Mouse (Mus musculus) mesoderm, embryonic 11.5 days (tissue): ENCODE results near the gene Rab10.
A peak's percentile ranks its signal among the peaks of the same experiment; 100 is the strongest.
"Not testable (repeated sequence)": the region's sequence is repeated elsewhere in the genome, so short reads cannot be mapped to it uniquely, and the experiment has no call there.

Source experiments
- DNase-seq: peaks from one replicate; pipeline ENCODE4 v3.0.0-alpha.2; 2012; ENCODE audit warnings: low read depth, low spot score

The Rab10 gene

DNA sequence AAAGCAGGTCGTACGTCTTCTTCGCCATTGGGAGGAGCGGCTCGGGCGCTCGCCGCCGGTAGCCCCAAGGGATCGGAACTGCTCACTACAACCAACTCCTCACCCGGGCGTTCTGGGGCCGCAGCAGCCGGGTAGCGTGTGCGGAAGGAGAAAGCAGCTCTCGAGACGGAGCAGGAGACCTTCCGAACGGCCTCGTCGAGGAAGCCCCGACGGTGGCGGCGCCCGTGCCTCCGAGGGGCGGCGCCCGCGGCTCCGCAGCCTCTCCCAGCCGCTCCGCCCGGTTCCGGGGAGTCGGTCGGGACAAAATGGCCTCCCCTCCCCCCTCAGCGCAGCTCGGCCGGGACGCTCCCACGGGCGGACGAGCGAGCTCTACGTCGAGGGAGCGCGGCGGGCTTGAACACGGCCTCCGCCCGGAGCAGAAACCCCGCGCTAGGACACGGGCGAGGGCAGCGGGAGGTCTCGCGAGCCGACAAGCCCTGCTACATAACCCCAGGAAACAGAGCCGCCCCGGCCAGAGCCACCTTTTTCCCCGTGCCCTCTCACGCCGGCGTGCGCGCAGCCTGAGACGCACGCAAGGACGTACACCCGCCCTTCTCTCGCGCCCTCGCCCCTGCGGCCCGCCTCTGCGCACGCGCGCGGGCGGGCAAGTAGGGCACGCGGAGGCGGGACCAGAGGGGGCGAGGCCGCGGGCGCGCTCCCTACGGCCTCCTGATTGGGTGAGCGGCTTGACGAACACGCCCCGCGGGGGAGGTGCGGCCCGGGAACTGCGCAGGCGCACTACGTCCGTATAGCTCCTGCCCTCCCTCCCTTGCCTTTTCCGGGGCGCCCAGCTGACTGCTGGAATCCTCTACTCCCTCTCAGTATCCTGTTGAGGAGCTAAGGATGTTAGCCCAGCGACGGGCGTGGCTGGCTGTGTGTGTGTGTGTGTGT, at the start of gene Rab10:
Rab10 (minus strand) TSS at position 579 of the 930 bp plus-strand sequence.
- DNase-seq: peak; percentile 98

DNA sequence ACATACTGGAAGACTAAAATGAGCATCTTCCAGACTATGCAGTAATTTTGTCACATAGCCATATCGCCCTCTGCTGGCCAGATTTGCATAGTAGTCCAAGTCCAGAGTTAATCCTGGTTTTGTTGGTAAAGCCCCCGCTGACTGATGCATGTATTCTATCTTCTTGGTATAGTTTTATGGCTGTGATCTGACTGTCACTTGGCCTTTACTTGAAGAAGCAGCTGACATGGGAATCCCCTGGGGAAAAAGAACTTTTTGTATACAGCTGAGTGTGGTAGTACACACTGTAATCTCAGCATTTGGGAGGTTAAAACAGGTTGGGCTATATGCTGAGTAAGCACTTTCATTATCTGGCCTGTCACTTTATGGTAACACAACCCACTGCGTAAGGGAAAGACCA, 49.5 kb upstream of the Rab10 start:
- peak; percentile 63 for DNase-seq

DNA sequence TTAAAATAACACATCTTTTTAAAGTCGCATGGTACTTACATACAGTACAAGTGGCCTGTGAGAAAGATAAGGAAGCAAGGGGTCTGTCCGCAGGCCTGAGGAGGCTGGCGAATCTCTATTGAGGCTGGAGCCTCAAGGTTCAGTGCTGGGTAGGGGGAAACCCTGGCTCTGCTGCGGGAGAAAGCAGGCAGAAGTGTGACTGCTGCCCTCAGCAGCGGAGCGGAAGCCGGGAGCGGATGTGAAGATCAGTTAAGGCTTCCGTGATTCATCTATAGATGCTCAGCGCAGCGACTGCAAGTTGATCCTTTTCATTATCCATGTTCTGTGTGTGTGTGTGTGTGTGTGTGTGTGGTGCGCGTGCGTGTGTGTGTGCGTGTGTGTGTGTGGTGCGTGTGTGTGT, 47.1 kb upstream of the Rab10 start:
- DNase-seq: no peak

DNA sequence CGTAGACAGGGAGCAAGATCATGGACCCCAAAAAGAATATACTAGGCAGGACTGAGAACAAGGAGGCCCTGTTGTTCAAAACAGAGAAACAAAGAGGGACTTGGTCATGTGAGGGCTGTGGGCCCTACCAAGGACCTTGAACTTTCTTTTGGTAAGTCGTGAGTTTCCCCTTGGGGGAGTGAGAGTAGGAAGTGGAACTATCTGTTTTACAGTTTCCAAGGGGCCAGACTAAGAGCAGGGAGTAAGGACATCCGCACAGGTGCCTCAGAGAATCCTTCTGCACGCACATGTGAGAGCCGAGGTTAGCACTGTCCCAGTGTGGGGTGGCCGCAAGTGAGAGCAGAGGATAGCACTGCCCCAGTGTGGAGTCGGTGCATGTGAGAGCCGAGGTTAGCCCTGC, 45.3 kb upstream of the Rab10 start:
- DNase-seq: no peak

DNA sequence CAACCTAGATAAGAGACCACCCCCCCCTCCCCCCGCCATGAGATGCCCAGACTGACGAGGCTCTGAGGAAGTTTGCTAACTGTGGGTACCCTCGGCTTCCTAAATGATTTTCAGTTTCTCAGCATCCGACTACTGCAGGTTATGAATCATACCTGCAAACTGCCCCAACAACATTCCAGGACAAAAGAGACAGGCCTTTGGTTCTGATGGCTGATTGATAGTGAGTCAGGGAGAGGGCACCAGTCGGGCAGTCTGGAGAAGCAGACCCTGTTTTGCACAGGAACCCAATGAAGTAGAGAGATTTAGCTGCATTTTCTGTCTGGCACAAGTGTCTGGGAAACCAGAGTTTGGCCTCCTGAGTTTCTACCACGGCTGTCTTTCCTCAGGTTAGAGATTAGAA, 42.4 kb upstream of the Rab10 start:
- no peak for DNase-seq

DNA sequence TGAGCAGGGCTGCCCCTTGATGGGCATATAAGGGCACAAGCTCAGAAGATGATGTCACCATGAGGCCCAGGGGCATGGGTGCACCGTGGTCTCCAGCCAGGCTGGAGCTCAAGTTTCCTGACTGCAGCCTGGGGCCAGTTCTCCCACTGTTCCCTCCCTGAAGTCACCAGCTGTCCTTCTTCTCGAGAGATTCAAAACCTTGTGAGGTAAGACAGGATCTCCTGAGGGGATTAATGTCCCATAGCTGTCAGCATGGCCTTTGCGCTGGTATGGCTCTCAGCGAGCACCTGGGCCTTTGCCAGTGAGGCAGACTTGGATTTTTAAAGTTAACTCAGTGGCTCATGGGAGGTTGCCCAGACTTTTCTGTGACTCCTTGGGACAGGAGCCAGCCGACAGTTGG, 40.4 kb upstream of the Rab10 start:
- DNase-seq: no peak

DNA sequence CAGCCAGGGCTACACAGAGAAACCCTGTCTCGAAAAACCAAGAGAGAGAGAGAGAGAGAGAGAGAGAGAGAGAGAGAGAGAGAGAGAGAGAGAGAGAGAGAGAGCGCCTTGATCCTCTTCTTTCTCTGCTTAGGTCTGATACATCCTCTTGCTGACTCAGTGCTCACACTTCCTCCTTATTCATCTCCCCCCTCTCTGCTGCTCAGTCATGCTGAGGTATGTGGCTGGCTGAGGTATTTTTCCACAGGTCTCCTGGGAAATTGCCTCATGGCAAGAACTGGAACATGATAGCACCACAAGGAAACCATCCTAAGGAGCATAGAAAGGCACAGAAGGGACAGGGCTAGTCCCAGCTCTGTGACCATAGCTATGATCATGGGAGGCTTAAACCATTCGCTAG, 39.6 kb upstream of the Rab10 start:
- DNase-seq: no peak

DNA sequence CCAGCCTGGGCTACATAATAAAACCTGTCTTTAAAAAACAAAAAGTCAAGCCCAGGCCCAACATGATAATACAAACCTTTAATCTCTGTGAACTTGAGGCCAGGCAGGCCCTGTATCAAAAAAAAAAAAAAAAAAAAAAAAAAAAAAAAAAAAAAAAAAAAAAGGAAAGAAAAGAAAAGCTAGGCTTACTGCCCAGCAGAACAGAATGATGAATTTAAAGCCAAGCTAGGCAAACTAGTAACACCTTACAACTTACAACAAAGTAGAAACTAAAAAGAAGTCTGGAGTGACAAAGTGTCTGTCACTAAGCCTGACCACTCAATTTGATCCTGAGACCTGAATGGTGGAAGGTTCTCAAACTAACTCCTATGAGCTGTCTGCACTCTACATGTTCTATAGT, 37.9 kb upstream of the Rab10 start:
- DNase-seq: no peak

DNA sequence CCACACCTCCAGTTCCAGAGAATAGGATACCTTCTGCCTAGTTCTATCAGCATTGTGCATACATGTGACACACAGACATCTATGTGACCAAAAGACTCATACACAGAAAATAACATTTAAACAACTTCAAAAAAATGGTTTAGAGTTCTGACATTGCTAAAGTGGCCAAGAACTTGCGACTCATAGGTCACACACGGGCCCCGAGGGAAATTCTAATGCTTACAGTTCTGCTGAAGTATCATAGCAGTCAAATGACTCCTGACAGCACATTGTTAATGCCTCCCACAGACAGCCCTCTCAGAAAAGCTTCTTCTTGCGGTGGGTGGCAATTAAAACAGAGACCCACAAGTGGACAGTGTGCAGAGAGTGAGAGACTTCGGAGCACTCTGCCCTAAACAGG, 35.3 kb upstream of the Rab10 start:
- DNase-seq: no peak

DNA sequence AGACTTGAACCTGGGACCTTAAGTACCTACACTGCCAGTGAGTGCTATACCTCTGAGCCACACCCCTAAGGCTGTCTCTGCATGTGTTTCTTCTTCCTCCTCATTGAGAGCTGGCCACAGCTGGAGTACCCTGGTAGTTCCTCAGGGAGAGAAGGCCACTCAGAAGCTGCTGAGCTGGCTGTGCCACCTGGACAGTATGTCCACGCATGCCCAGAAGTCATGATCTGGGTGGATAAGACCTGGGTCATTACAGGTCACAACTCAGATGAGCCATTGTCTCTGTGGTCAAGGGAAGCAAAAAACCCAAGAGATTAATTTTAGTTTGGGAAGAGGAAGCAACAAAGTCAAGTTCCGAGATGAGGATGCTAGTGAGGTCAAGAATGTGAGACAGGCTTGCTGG, 34.4 kb upstream of the Rab10 start:
- no peak for DNase-seq

DNA sequence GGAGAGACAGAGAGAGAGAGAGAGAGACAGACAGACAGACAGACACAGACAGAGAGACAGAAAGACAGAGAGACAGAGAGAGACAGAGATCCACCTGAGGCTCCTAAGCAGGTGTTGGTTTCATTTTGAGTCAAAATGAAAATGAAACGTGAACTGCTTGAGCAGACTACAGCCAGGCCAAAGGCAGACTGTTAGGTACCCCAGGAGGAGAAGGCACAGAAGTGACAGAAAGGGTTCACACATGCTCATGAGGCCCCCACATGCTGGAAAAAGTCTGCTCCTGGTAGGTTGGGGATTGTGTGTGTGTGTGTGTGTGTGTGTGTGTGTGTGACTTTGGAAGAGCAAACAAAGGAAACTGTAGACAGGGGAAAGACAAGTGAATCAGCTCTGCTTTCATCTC, 29.2 kb upstream of the Rab10 start:
- DNase-seq: no peak

DNA sequence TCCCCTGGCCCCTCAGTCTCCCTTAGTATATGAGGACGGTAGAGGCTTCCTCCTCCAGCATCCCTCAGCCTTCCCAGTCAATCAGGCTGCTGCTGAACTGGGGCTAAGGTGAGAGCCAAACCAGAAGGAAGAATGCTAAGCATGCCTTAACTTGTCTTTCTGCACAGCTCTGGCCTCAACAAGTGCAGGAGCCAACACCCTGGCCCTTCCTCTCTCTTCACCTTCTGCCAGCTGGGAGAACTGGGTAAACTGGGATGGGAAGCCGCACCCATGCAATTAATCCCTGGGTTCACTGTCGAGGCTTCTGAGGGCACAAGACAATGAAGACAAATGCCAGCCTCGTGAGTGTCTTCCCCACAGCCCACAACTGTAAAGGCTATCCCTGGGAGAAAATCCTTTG, 19.9 kb upstream of the Rab10 start:
- DNase-seq: no peak

DNA sequence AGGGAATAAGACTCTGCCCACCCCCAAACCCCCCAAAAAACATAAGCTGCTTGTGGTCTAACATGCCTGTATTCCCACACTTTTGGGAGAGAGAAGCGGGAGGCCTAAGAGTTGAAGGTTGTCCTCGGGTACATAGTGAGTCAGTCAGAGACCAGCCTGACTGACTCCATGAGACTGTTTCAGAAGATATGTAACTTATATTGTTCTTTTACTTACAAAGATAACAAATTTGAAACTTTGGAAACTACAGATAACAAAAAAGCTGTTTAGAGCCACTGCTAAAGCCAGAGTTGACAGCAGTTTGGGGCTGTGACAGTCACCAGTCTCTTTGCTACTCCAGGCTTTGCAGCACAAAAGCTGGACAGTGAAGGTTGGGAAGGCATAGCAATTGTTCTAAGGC, 15.5 kb upstream of the Rab10 start:
- DNase-seq: no peak

DNA sequence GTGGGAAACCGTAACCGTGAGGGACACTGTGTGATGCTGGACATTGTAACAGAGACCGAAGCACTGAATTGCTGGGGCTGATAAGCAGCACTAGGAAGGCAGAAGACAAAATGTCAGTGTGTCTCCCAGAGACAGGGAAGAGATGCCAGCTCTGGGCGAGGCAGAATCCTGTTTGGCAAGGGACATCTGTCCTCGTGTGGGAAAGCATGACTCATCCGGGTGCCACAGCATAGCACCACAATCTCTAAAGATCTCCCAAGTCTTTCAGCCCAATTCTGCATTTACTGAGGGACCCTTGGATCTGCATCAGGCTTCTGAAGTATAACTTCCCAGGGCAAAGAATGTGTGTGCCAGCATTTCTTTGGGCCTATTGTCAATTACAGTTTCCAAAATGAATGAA, 13.5 kb upstream of the Rab10 start:
- DNase-seq: no peak

DNA sequence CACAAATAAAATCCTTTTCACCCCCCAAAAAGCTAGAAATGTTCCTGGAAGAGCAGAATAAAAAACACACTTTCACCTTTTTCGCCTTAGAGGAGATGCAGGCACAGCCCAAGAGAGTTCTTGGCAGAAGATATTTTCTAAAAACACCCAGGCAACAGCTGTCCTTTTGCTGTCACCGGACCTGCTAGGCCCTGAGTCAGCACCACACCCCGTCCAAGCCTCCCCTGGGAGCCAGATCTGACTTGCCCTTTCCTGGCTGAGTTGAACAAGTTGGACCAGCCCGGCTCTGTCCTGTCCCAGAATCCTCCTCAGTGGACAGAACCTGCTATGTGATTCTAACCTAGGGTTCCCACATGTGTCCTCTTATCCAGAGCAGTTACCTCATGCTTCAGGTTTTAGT, 9.6 kb upstream of the Rab10 start:
- no peak for DNase-seq

DNA sequence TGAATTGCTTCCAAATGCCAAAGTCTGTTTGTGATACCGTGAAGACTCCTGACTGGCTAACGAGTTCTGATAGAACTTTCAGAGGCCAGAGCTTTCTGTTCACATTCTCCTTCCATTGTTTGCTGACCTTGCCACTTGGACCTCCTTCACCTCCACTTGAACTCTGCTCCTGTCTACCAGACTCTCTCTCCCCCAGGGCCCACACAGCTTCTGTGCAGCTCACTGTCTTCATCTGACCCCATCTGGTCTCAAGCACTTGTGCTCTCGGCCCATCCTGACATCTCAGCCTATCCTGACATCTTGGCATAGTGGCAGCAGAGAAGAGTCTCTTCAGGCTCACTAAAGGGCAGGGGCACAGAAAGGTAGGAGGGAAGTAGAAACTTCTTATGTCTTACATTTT, 7.2 kb upstream of the Rab10 start:
- no peak for DNase-seq

DNA sequence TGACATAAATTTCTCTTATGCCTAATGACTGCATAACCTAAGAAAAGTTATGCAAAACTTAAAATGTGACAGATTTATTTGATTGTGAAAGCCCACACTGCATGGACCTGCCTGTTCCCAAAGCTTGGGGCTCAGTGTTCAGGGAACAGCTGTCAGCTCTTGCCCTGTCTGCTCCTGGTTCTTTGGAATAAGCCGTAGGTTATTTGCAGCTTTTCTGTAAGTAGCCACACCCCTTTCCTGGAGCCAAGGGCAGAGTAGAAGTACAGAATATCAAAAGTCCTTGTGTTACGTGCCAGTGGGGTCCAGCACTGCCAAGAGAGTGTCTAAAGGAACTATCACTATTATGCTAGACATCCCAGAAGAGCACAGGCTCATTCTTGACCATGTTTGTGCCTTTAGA, 6.3 kb upstream of the Rab10 start:
- no peak for DNase-seq

DNA sequence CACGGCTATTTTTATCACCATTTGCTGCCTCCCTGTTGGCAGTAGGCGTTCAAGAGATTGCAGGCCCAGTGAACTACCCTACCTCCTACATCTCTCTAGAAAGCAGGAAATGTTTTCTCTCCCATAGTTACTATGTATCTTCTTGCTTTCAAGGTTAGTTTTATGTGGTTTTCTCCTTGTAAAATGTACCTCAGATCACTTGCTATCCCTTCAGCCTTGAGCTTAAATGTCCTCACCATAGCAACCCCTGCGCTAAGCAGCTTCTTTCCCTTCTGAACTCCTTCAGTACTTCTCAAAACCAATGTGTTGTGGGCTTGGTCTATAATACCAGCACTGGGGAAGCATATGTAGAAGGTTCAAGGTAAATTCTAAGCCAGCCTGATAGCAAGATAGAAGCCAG, 3.1 kb upstream of the Rab10 start:
- no peak for DNase-seq

DNA sequence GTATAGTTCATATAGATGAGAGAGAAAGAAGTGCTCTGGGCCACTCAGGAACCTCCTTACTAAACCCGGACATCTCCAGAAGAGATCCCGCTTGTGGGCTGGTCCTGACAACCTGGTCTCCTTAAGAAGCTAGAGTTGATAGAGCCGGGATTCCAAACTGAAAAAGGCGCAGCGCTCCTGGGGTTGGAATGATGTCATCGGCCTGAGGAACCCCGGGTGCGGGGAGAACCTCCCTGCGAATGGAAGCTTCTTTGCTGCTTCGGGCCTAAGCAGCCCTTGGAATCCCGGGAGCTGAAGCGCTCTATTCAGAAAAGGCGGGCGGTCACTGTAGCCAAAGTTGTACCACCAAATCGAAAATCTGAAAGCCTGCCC, 538 bp upstream of the Rab10 start:
- no peak for DNase-seq

DNA sequence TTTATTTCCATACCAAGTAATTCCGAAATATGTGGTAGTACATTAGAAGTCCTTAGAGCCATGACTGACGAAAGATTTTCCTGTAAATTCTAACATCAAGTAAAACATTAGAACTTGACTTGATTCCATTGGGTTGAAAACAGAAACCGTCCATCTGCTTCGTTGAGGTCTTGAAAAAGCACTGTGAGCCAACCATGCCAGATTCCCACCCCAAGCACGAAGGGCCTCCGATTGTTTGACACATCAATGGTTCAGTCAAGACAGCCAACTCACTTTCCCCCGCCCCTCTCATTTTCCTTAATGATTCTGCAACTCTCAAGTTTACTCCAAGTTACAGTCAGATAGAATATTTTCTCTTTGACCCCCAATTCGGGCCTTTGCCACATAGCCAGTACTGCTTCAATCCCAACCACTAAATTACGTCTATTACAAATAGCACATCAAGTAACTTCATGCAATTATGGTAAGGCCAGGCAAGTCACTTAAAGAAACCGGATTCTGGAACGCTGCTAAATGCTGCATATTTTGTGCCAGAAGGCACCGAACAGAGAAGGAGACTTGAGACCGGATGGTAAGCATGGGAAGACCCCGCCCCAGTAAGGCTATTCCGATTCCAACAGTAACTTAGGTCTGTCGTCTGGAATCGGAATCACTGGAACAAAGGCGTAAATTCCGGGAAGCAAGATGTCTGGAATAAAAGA, 1.1 kb downstream of the Rab10 start:
- peak; percentile 39 for DNase-seq

DNA sequence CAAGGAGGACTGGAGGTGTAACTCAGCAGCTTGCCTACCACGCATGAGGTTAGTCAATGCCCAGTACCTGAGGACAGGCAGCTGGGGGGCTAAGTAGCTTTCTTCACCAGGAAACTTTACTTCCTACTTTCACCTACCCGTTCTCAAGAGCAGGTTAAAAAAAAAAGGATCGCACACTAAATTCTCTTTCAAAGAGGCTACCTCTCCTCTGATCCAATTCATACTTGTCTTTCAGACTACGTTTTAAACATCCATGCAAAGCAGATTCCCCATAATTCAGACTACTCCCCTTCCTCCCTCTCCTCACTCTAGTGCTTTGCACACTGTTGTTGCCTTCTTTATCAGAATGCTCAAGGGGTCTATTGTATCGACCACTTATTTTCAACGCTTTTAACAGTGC, 2.2 kb downstream of the Rab10 start:
- no peak for DNase-seq

DNA sequence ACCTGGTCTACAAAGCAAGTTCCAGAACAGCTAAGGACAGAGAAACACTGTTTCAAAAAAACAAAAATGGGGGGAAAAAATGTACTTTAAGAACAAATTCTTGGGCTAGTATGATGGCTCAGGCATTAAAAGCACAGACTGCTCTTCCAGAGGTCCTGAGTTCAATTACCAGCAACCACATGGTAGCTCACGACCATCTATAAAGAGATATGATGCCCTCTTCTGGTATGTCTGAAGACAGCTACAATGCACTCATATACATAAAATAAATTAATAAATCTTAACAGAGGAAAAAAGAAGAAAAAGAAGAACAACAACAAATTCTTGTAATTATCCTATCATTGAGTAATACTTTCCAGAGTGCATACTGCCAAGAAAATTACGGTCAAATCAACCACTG, 4.5 kb downstream of the Rab10 start:
- DNase-seq: no peak

DNA sequence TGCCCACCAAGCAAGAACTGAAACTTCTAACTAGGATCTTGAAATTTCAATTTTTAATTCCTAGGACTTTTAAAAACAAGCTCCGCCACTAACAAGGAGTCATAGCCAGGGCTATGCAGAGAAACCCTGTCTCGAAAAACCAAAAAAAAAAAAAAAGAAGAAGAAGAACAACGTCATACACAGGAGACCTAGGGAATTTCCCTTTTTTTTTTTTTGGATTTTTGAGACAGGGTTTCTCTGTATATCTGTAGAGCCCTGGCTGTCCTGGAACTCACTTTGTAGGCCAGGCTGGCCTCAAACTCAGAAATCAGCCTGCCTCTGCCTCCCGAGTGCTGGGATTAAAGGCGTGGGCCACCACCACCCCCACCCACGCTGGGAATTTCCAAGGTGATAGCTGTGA, 12.1 kb downstream of the Rab10 start:
- not testable (repeated sequence) for DNase-seq
